Mouse (Mus musculus) kidney, embryonic 16.5 days (tissue): ENCODE measurements around the gene Acox2. TPM values are rescaled to one million over a fixed set of nuclear protein-coding genes. Genes with fewer than 3 reads are reported as not detected.

Source experiments
- ATAC-seq: fragments of 200-750 bp; cut with Nextera tagmentation; 2 replicates; pipeline ENCODE4 v1.8.0; 2017; ENCODE audit warnings: moderate TSS enrichment; ENCODE audit not compliant: low FRiP score, low TSS enrichment
- H3K27ac ChIP-seq: fragments of 300-500 bp; sonication (generic); 2 replicates; pipeline ENCODE4 v1.5.1; 2014; ENCODE audit warnings: low read length
- H3K27me3 ChIP-seq: fragments of 300-500 bp; sonication (generic); 2 replicates; pipeline ENCODE4 v1.6.1; 2014; ENCODE audit warnings: low read length, control low read depth, mixed read lengths; ENCODE audit not compliant: insufficient read depth
- H3K36me3 ChIP-seq: fragments of 300-500 bp; sonication (generic); 2 replicates; pipeline ENCODE4 v1.6.1; 2014; ENCODE audit warnings: low read length, control low read depth, mixed read lengths; ENCODE audit not compliant: insufficient read depth
- H3K4me1 ChIP-seq: fragments of 300-500 bp; sonication (generic); 2 replicates; pipeline ENCODE4 v1.6.1; 2014; ENCODE audit warnings: low read length, control low read depth, mixed read lengths; ENCODE audit not compliant: insufficient read depth
- H3K4me2 ChIP-seq: fragments of 300-500 bp; sonication (generic); replicated peaks from 2 replicates; pipeline ENCODE4 v1.6.1; 2014; ENCODE audit warnings: low read depth, low read length
- H3K4me3 ChIP-seq: fragments of 300-500 bp; sonication (generic); 2 replicates; pipeline ENCODE4 v1.5.1; 2014; ENCODE audit warnings: mild to moderate bottlenecking, low read length
- H3K9ac ChIP-seq: fragments of 300-500 bp; sonication (generic); replicated peaks from 2 replicates; pipeline ENCODE4 v1.6.1; 2014; ENCODE audit warnings: low read length
- H3K9me3 ChIP-seq: fragments of 300-500 bp; sonication (generic); 2 replicates; pipeline ENCODE4 v1.6.1; 2016; ENCODE audit warnings: low read length, control low read depth
- WGBS: fragments of 180-500 bp; shearing (Covaris S2); extraction: QIAGEN DNeasy Blood & Tissue Kit; methylation state at CpG from one replicate; pipeline ENCODE4 v1.1.7; 2014; 5-methylcytosine and 5-hydroxymethylcytosine counted together
- polyA plus RNA-seq: library from polyadenylated mRNA; unstranded; fragments of >200 nt; fragmentation: Nextera tagmentation; extraction: Ambion mirVana; gene quantifications from 2 replicates; pipeline ENCODE4 v1.2.1, GENCODE M21; 2015

Acox2 gene
- polyA plus RNA-seq, 1 experiment from 2014 or later: 2.0 TPM

- peak; percentile 57; the same call in 1 of the 2 replicates for ATAC-seq
- no peak overlapping the region for H3K27ac ChIP-seq
- H3K4me2 ChIP-seq: no peak overlapping the region
- no peaks in the 10 kb centered on the region for H3K4me1 ChIP-seq
- no peak overlapping the region for H3K9ac ChIP-seq
- 76% methylated on average over 7 of the region's 7 CpGs for whole genome bisulfite sequencing
- no peaks in the 10 kb centered on the region for H3K9me3 ChIP-seq
- H3K36me3 ChIP-seq: no peaks in the 10 kb centered on the region
- no peak overlapping the region for H3K4me3 ChIP-seq
- H3K27me3 ChIP-seq: no peaks in the 10 kb centered on the region
Measured at GRCm38 (mm10) chr14:8255076-8255729, 4.0 kb downstream of the Acox2 start.

- Histone ChIP-seq H3K27me3 (no peaks in the 10 kb centered on the region), H3K4me3 (no peak overlapping the region), H3K9ac (no peak overlapping the region), H3K4me1 (no peaks in the 10 kb centered on the region), H3K36me3 (no peaks in the 10 kb centered on the region), H3K27ac (no peak overlapping the region), H3K9me3 (no peaks in the 10 kb centered on the region), H3K4me2 (no peak overlapping the region)
- WGBS: 95% methylated on average over 8 of the region's 8 CpGs
- ATAC-seq: no peak
Measured at GRCm38 (mm10) chr14:8251330-8251885, 7.7 kb downstream of the Acox2 start.

- Histone ChIP-seq H3K9ac (no peak overlapping the region), H3K27ac (no peak overlapping the region), H3K27me3 (no peaks in the 10 kb centered on the region), H3K4me3 (no peak overlapping the region), H3K9me3 (no peaks in the 10 kb centered on the region), H3K4me2 (no peak overlapping the region), H3K36me3 (no peaks in the 10 kb centered on the region), H3K4me1 (no peaks in the 10 kb centered on the region)
- WGBS: 58% methylated on average over 9 of the region's 9 CpGs
- ATAC-seq: no peak
Measured at GRCm38 (mm10) chr14:8250141-8250871, 8.8 kb downstream of the Acox2 start.

- Histone ChIP-seq H3K9ac (no peak overlapping the region), H3K4me2 (no peak overlapping the region), H3K9me3 (no peaks in the 10 kb centered on the region), H3K27me3 (no peaks in the 10 kb centered on the region), H3K4me1 (no peaks in the 10 kb centered on the region), H3K4me3 (no peak overlapping the region), H3K27ac (no peak overlapping the region), H3K36me3 (no peaks in the 10 kb centered on the region)
- 87% methylated on average over 1 of the region's 1 CpGs for WGBS
- ATAC-seq: no peak
Measured at GRCm38 (mm10) chr14:8249206-8249605, 9.9 kb downstream of the Acox2 start.

GRCm38 (mm10) chr14:8246878-8247277, 12.3 kb downstream of the Acox2 start:
- 89% methylated on average over 8 of the region's 8 CpGs for WGBS
- H3K4me3 ChIP-seq: no peak overlapping the region
- ATAC-seq: no peak
- H3K9me3 ChIP-seq: no peaks in the 10 kb centered on the region
- no peaks in the 10 kb centered on the region for H3K36me3 ChIP-seq
- no peak overlapping the region for H3K27ac ChIP-seq
- no peak overlapping the region for H3K4me2 ChIP-seq
- no peak overlapping the region for H3K9ac ChIP-seq
- no peaks in the 10 kb centered on the region for H3K27me3 ChIP-seq
- H3K4me1 ChIP-seq: no peaks in the 10 kb centered on the region

- Histone ChIP-seq H3K36me3 (no peaks in the 10 kb centered on the region), H3K4me2 (no peak overlapping the region), H3K9me3 (no peaks in the 10 kb centered on the region), H3K4me1 (no peaks in the 10 kb centered on the region), H3K27ac (no peak overlapping the region), H3K9ac (no peak overlapping the region), H3K27me3 (no peaks in the 10 kb centered on the region), H3K4me3 (no peak overlapping the region)
- WGBS: 80% methylated on average over 5 of the region's 5 CpGs
- ATAC-seq: no peak
Measured at GRCm38 (mm10) chr14:8244211-8244611, 14.9 kb downstream of the Acox2 start.

GRCm38 (mm10) chr14:8243136-8243888, 15.8 kb downstream of the Acox2 start:
- WGBS: 82% methylated on average over 8 of the region's 8 CpGs
- Histone ChIP-seq H3K27ac (no peak overlapping the region), H3K4me3 (no peak overlapping the region), H3K4me1 (no peaks in the 10 kb centered on the region), H3K4me2 (no peak overlapping the region), H3K9ac (no peak overlapping the region), H3K27me3 (no peaks in the 10 kb centered on the region), H3K36me3 (no peaks in the 10 kb centered on the region), H3K9me3 (no peaks in the 10 kb centered on the region)
- ATAC-seq: no peak

GRCm38 (mm10) chr14:8242388-8242920, 16.7 kb downstream of the Acox2 start:
- H3K4me3 ChIP-seq: no peak overlapping the region
- H3K9ac ChIP-seq: no peak overlapping the region
- H3K9me3 ChIP-seq: no peaks in the 10 kb centered on the region
- no peaks in the 10 kb centered on the region for H3K36me3 ChIP-seq
- H3K4me1 ChIP-seq: no peaks in the 10 kb centered on the region
- no peaks in the 10 kb centered on the region for H3K27me3 ChIP-seq
- H3K27ac ChIP-seq: no peak overlapping the region
- ATAC-seq: peak; percentile 74
- no peak overlapping the region for H3K4me2 ChIP-seq
- 63% methylated on average over 5 of the region's 5 CpGs for WGBS

GRCm38 (mm10) chr14:8241816-8242215, 17.3 kb downstream of the Acox2 start:
- H3K4me1 ChIP-seq: no peaks in the 10 kb centered on the region
- H3K36me3 ChIP-seq: no peaks in the 10 kb centered on the region
- no peaks in the 10 kb centered on the region for H3K27me3 ChIP-seq
- no peaks in the 10 kb centered on the region for H3K9me3 ChIP-seq
- H3K27ac ChIP-seq: no peak overlapping the region
- no peak for ATAC-seq
- no peak overlapping the region for H3K4me3 ChIP-seq
- no peak overlapping the region for H3K4me2 ChIP-seq
- no peak overlapping the region for H3K9ac ChIP-seq
